Mouse (Mus musculus) limb, embryonic 11.5 days (tissue): ENCODE data around the gene Zfp408. TPM values are rescaled to one million over a fixed set of nuclear protein-coding genes. Genes with fewer than 3 reads are reported as not detected.

Source experiments
- ATAC-seq: fragments of 200-750 bp; cut with Nextera tagmentation; 2 replicates; pipeline ENCODE4 v1.8.0; 2017; ENCODE audit warnings: low read depth; ENCODE audit not compliant: insufficient number of reproducible peaks, low FRiP score, low TSS enrichment
- DNase-seq: peaks from one replicate; pipeline ENCODE4 v3.0.0-alpha.2; 2015; ENCODE audit warnings: low spot score
- H3K27ac ChIP-seq: fragments of 300-500 bp; sonication (generic); replicated peaks from 2 replicates; pipeline ENCODE4 v1.5.1; 2014; ENCODE audit warnings: low read depth, mild to moderate bottlenecking, low read length
- H3K27me3 ChIP-seq: fragments of 300-500 bp; sonication (generic); 2 replicates; pipeline ENCODE4 v1.6.1; 2014; ENCODE audit warnings: mild to moderate bottlenecking, low read length, mixed read lengths; ENCODE audit not compliant: control insufficient read depth, insufficient read depth
- H3K36me3 ChIP-seq: fragments of 300-500 bp; sonication (generic); 2 replicates; pipeline ENCODE4 v1.6.1; 2014; ENCODE audit warnings: mild to moderate bottlenecking, low read length, moderate library complexity, mixed read lengths; ENCODE audit not compliant: control insufficient read depth, insufficient read depth
- H3K4me1 ChIP-seq: fragments of 300-500 bp; sonication (generic); 2 replicates; pipeline ENCODE4 v1.6.1; 2014; ENCODE audit warnings: low read length, mixed read lengths; ENCODE audit not compliant: control insufficient read depth, insufficient read depth
- H3K4me2 ChIP-seq: fragments of 300-500 bp; sonication (generic); 2 replicates; pipeline ENCODE4 v1.6.1; 2014; ENCODE audit warnings: low read depth, mild to moderate bottlenecking, moderate library complexity; ENCODE audit not compliant: severe bottlenecking
- H3K4me3 ChIP-seq: fragments of 300-500 bp; sonication (generic); 2 replicates; pipeline ENCODE4 v1.5.1; 2014; ENCODE audit warnings: low read depth, low read length
- H3K9ac ChIP-seq: fragments of 300-500 bp; sonication (generic); 2 replicates; pipeline ENCODE4 v1.6.1; 2014; ENCODE audit warnings: mild to moderate bottlenecking, low read length
- H3K9me3 ChIP-seq: fragments of 300-500 bp; sonication (generic); 2 replicates; pipeline ENCODE4 v1.6.1; 2016; ENCODE audit warnings: low read length; ENCODE audit not compliant: control insufficient read depth
- WGBS: fragments of 180-500 bp; shearing (Covaris S2); extraction: QIAGEN DNeasy Blood & Tissue Kit; methylation state at CpG from one replicate; pipeline ENCODE4 v1.1.7; 2014; 5-methylcytosine and 5-hydroxymethylcytosine counted together
- polyA plus RNA-seq: library from polyadenylated mRNA; unstranded; fragments of >200 nt; fragmentation: Nextera tagmentation; extraction: Ambion mirVana; gene quantifications from 2 replicates; pipeline ENCODE4 v1.2.1, GENCODE M21; 2014

The Zfp408 gene
- polyA plus RNA-seq, 1 experiment from 2014 or later = 7.1 TPM

DNA sequence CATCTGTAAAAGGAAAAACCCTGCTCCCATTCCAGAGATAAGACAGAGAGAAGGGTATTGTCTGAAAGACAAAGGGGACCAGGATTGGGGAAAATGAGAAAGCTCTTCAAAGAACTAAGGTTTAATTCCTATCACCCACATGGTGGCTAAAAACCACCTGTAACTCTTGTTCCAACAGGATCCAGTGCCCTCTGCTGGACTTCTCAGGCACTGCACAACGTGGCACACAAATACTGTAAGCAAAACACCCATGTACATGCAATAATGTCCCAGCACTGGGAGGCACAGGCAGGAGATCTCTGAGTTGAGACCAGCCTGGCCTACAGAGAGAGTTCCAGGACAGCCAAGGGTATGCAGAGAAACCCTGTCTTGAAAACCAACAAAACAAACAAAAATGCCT, 2.9 kb downstream of the Zfp408 start:
- Histone ChIP-seq H3K27me3 (no peaks in the 10 kb centered on the region), H3K4me2 (no peak overlapping the region), H3K4me3 (no peak overlapping the region), H3K9me3 (no peaks in the 10 kb centered on the region), H3K27ac (no peak overlapping the region), H3K4me1 (peaks cover 10% of the 10 kb centered on the region), H3K36me3 (peaks cover 31% of the 10 kb centered on the region), H3K9ac (no peak overlapping the region)
- peak; percentile 76 for DNase-seq
- no peak for ATAC-seq
- 19% methylated on average over 1 of the region's 1 CpGs for WGBS

DNA sequence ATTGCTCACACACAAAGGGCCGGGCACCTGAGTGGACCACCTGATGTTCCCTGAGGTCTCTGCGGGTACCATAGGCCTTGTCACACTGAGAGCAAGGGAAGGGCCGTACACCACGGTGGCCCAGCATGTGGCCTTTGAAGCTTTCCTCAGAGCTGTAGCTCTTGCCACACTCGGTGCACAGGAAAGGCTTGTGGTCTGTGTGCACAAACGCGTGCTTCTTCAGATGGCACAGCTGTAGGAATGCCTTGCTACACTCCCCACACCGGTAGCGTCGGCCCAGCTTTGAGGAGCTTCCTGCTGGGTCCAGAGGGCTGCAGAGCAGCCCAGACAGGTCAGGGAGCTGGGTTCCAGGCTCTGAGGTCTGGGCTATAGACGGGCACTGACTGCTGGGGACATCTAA, 3.8 kb downstream of the Zfp408 start:
- Histone ChIP-seq H3K36me3 (peaks cover 31% of the 10 kb centered on the region), H3K27ac (no peak overlapping the region), H3K9ac (no peak overlapping the region), H3K4me2 (no peak overlapping the region), H3K9me3 (no peaks in the 10 kb centered on the region), H3K4me3 (no peak overlapping the region), H3K27me3 (no peaks in the 10 kb centered on the region), H3K4me1 (peaks cover 7% of the 10 kb centered on the region)
- ATAC-seq (no peak), DNase-seq (no peak)
- 96% methylated on average over 11 of the region's 11 CpGs for WGBS

GRCm38 (mm10) chr2:91645354-91645753, 4.2 kb downstream of the Zfp408 start:
- whole genome bisulfite sequencing = 97% methylated on average over 15 of the region's 15 CpGs

GRCm38 (mm10) chr2:91644021-91644420, 5.6 kb downstream of the Zfp408 start:
- H3K9ac ChIP-seq = no peak overlapping the region
- H3K4me3 ChIP-seq = no peak overlapping the region
- DNase-seq (no peak), ATAC-seq (no peak)
- peaks cover 31% of the 10 kb centered on the region for H3K36me3 ChIP-seq
- H3K27ac ChIP-seq = no peak overlapping the region
- no peaks in the 10 kb centered on the region for H3K27me3 ChIP-seq
- peaks cover 4% of the 10 kb centered on the region; the same call in 1 of the 2 replicates for H3K4me1 ChIP-seq
- no peaks in the 10 kb centered on the region for H3K9me3 ChIP-seq
- 89% methylated on average over 11 of the region's 11 CpGs for WGBS
- H3K4me2 ChIP-seq = no peak overlapping the region

More at GRCm38 (mm10) chr2:91645354-91645753, 4.2 kb downstream of the Zfp408 start:
- H3K4me2 ChIP-seq = no peak overlapping the region
- H3K9me3 ChIP-seq = no peaks in the 10 kb centered on the region
- H3K36me3 ChIP-seq = peaks cover 31% of the 10 kb centered on the region
- no peak overlapping the region for H3K27ac ChIP-seq
- no peak overlapping the region for H3K9ac ChIP-seq
- no peak overlapping the region for H3K4me3 ChIP-seq
- H3K27me3 ChIP-seq = no peaks in the 10 kb centered on the region
- no peak for DNase-seq
- H3K4me1 ChIP-seq = peaks cover 4% of the 10 kb centered on the region; the same call in 1 of the 2 replicates
- ATAC-seq = no peak

GRCm38 (mm10) chr2:91642825-91643415, 6.7 kb downstream of the Zfp408 start:
- Histone ChIP-seq H3K4me1 (no peaks in the 10 kb centered on the region), H3K9ac (no peak overlapping the region), H3K36me3 (peaks cover 31% of the 10 kb centered on the region), H3K4me2 (no peak overlapping the region), H3K27ac (no peak overlapping the region), H3K4me3 (no peak overlapping the region), H3K9me3 (no peaks in the 10 kb centered on the region), H3K27me3 (no peaks in the 10 kb centered on the region)
- 84% methylated on average over 2 of the region's 2 CpGs for WGBS
- ATAC-seq (no peak), DNase-seq (no peak)

- Histone ChIP-seq H3K4me2 (no peak overlapping the region), H3K4me3 (no peak overlapping the region), H3K36me3 (no peaks in the 10 kb centered on the region), H3K27me3 (no peaks in the 10 kb centered on the region), H3K4me1 (no peaks in the 10 kb centered on the region), H3K27ac (no peak overlapping the region), H3K9me3 (no peaks in the 10 kb centered on the region), H3K9ac (no peak overlapping the region)
- no peak for ATAC-seq
- WGBS = 80% methylated on average over 6 of the region's 6 CpGs
- no peak for DNase-seq
Observed at GRCm38 (mm10) chr2:91638931-91639330, 10.7 kb downstream of the Zfp408 start.

DNA sequence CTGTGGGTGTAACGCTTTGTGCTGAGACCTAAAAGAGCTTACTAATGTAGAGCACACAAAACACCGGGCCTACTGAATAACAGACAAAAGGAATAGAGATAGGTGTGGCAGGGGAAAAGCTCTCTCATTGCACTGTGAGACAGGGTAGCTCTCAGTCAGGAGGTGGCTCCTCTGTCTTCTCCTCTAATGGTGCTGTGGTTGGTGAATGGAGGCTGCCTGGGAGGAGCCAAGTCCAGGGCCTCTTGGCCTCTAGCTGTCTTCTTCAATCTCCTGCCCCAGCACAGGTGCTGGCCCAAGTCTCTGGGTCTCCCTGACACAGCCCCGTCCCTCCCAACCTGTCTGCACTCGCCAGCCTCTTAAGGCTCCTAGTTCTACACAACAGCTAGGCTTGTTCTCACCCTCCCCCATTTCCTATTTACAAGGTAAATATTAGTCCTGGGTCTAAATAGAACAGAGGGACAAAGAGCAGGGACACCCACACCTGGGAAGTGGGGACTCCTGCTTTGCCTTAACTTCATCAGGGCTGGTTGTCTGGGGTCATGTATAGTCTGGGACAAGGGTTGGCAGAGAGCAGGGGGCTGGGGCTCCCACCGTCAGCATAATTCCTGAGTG, 12.8 kb downstream of the Zfp408 start:
- no peaks in the 10 kb centered on the region for H3K4me1 ChIP-seq
- no peak for ATAC-seq
- H3K27ac ChIP-seq = no peak overlapping the region
- no peak overlapping the region for H3K4me3 ChIP-seq
- DNase-seq = no peak
- H3K4me2 ChIP-seq = no peak overlapping the region
- no peak overlapping the region for H3K9ac ChIP-seq
- no peaks in the 10 kb centered on the region for H3K27me3 ChIP-seq
- 81% methylated on average over 5 of the region's 5 CpGs for WGBS
- H3K36me3 ChIP-seq = no peaks in the 10 kb centered on the region
- H3K9me3 ChIP-seq = no peaks in the 10 kb centered on the region

GRCm38 (mm10) chr2:91636229-91636628, 13.4 kb downstream of the Zfp408 start, which contains the start of gene F2:
Gene F2 (minus strand): TSS chr2:91636414.
- no peaks in the 10 kb centered on the region for H3K36me3 ChIP-seq
- WGBS = 91% methylated on average over 8 of the region's 8 CpGs

More at GRCm38 (mm10) chr2:91636229-91636628, 13.4 kb downstream of the Zfp408 start, which contains the start of gene F2:
- no peak within 1 kb of the TSS for H3K4me2 ChIP-seq
- H3K27me3 ChIP-seq = no peaks in the 10 kb centered on the region
- no peaks in the 10 kb centered on the region for H3K4me1 ChIP-seq
- no peak within 1 kb of the TSS for H3K4me3 ChIP-seq
- no peaks in the 10 kb centered on the region for H3K9me3 ChIP-seq
- ATAC-seq (no peak), DNase-seq (no peak)
- H3K9ac ChIP-seq = no peak within 1 kb of the TSS
- no peak within 1 kb of the TSS for H3K27ac ChIP-seq
